Mouse (Mus musculus) limb, embryonic 14.5 days (tissue): ENCODE measurements around the gene Pla2g2f. TPM values are rescaled to one million over a fixed set of nuclear protein-coding genes. Genes with fewer than 3 reads are reported as not detected.

Experiments used
- ATAC-seq: fragments of 200-750 bp; cut with Nextera tagmentation; 2 replicates; pipeline ENCODE4 v1.8.0; 2017; ENCODE audit warnings: low read depth, moderate number of reproducible peaks, moderate TSS enrichment; ENCODE audit not compliant: low FRiP score
- DNase-seq: peaks from one replicate; pipeline ENCODE4 v3.0.0-alpha.2; 2015; ENCODE audit warnings: low spot score
- H3K27ac ChIP-seq: fragments of 300-500 bp; sonication (generic); replicated peaks from 2 replicates; pipeline ENCODE4 v1.5.1; 2014; ENCODE audit warnings: low read depth, mild to moderate bottlenecking, low read length, moderate library complexity, mixed read lengths
- H3K27me3 ChIP-seq: fragments of 300-500 bp; sonication (generic); 2 replicates; pipeline ENCODE4 v1.6.1; 2014; ENCODE audit warnings: low read length, mixed read lengths; ENCODE audit not compliant: control insufficient read depth, insufficient read depth
- H3K36me3 ChIP-seq: fragments of 300-500 bp; sonication (generic); 2 replicates; pipeline ENCODE4 v1.6.1; 2014; ENCODE audit warnings: mild to moderate bottlenecking, low read length, moderate library complexity, mixed read lengths; ENCODE audit not compliant: control insufficient read depth, insufficient read depth
- H3K4me1 ChIP-seq: fragments of 300-500 bp; sonication (generic); 2 replicates; pipeline ENCODE4 v1.6.1; 2014; ENCODE audit warnings: antibody characterized with exemption, low read length, mixed read lengths; ENCODE audit not compliant: control insufficient read depth, insufficient read depth
- H3K4me2 ChIP-seq: fragments of 300-500 bp; sonication (generic); replicated peaks from 2 replicates; pipeline ENCODE4 v1.6.1; 2014; ENCODE audit warnings: low read depth, mild to moderate bottlenecking, low read length, moderate library complexity; ENCODE audit not compliant: severe bottlenecking
- H3K4me3 ChIP-seq: fragments of 300-500 bp; sonication (generic); replicated peaks from 2 replicates; pipeline ENCODE4 v1.5.1; 2014; ENCODE audit warnings: low read length
- H3K9ac ChIP-seq: fragments of 300-500 bp; sonication (generic); 2 replicates; pipeline ENCODE4 v1.6.1; 2014; ENCODE audit warnings: mild to moderate bottlenecking, low read depth, low read length, moderate library complexity; ENCODE audit not compliant: severe bottlenecking
- H3K9me3 ChIP-seq: fragments of 300-500 bp; sonication (generic); 2 replicates; pipeline ENCODE4 v1.6.1; 2016; ENCODE audit warnings: low read length; ENCODE audit not compliant: control insufficient read depth
- POLR2A ChIP-seq: fragments of 200-500 bp; IDR thresholded peaks from 2 replicates; pipeline ENCODE4 v1.8.0; 2012; ENCODE audit warnings: inconsistent platforms, mild to moderate bottlenecking, moderate library complexity, borderline replicate concordance; ENCODE audit not compliant: insufficient read depth, insufficient read length; ENCODE audit errors: extremely low read depth
- WGBS: fragments of 180-500 bp; shearing (Covaris S2); extraction: QIAGEN DNeasy Blood & Tissue Kit; methylation state at CpG from one replicate; pipeline ENCODE4 v1.1.7; 2014; 5-methylcytosine and 5-hydroxymethylcytosine counted together
- polyA plus RNA-seq, 2 experiments: library from polyadenylated mRNA; depleted of rRNA in 1 of 2; stranded (reverse) in 1 of 2; unstranded in 1 of 2; fragments of >200 nt; fragmentation: Nextera tagmentation in 1 of 2; extraction: Ambion mirVana in 1 of 2; gene quantifications; 2 replicates each; pipeline versions ENCODE4 v1.2.1 to v1.2.3; 2012 to 2014

The Pla2g2f gene
- polyA plus RNA-seq (2012; rRNA removed), result 9.7 and 11.9 TPM in 2 replicates
- polyA plus RNA-seq (2014; fragmentation: Nextera tagmentation; extraction: Ambion mirVana), result 9.6 and 15.7 TPM in 2 replicates

DNA sequence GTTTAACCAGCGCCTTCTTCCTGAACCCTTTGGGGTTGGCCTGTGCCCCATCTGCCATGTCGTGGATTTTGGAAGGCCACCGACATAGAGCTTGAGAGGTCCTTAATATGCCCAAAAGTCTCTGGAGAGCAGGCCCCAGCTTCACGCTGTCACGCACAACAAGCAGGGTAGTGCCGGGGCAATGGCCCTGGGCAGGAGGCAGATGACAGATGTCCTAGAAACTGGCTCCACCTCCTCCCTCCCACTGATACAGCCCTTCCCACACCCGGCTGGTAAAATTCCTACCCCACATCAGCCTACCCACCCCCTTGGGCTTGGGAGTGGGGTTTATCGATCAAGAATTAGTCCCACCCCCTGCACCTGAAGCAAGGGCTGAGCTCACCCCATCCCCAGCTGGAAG is at the start of gene Pla2g2f:
Pla2g2f (minus strand) TSS at position 211 of the 400 bp plus-strand sequence.
- Histone ChIP-seq H3K9me3 (no peaks in the 10 kb centered on the region), H3K4me2 (no peak within 1 kb of the TSS), H3K4me1 (peaks cover 4% of the 10 kb centered on the region; the same call in 1 of the 2 replicates), H3K27me3 (no peaks in the 10 kb centered on the region), H3K36me3 (no peaks in the 10 kb centered on the region), H3K4me3 (no peak within 1 kb of the TSS), H3K9ac (no peak within 1 kb of the TSS), H3K27ac (no peak within 1 kb of the TSS)
- WGBS, result 72% methylated on average over 8 of the region's 8 CpGs
- DNase-seq (no peak), ATAC-seq (no peak)
- TF ChIP-seq POLR2A, result no peak

DNA sequence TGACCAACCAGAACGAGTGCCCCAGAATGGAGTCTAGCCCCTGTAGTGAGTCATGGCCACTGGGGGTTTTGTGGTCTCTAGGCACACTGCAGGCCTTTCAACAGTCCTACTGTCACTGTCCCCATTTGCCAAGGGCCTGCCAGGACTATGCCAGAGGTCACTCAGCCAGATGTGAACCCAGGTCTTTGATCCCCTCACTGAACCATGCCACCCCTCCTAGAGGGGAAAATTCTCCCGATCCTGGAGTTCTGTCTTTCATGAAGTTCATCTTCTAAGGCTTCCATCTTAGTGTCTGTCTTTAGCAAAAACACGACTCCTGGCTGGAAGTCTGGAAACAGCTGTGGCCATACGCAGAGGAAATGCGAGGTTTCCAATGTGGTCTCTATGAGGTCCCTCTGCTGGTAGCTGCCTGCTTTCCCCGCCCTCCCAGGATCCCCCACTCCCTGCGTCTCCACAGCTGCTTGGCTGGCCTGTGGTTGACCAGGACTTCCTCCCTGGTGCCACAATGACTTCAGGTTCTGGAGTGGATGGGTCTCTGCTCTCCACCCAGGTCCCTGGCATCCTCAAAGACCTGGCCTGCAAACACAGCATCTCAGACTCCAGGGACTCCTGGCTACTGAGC is 49.6 kb upstream of the Pla2g2f start:
- ATAC-seq, result no peak
- no peak for DNase-seq

DNA sequence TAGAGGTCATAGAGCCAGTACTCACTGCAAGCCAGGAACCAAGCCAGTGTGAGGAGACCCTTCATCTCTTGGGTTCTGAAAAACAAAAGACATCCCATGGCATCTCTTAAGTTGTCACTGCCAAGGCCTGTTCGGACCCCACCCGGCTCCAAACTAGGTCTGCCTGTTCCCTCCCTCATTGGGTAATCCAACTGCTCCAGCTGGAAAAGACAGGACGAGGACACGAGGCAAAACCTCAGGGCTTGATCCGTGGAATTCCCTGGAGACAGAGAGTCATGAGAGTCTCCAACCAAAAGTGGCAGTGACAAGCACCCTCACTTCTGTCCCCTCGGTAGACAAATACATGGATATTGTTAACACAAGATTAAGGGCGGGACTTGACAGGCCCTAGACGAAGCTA is 48.7 kb upstream of the Pla2g2f start:
- H3K4me2 ChIP-seq, result no peak overlapping the region
- no peak overlapping the region for H3K27ac ChIP-seq
- no peak overlapping the region for H3K4me3 ChIP-seq
- no peak for ATAC-seq
- no peak for TF ChIP-seq POLR2A
- no peaks in the 10 kb centered on the region for H3K27me3 ChIP-seq
- H3K9me3 ChIP-seq, result no peaks in the 10 kb centered on the region
- 84% methylated on average over 8 of the region's 8 CpGs for WGBS
- no peak for DNase-seq
- H3K36me3 ChIP-seq, result no peaks in the 10 kb centered on the region
- no peak overlapping the region for H3K9ac ChIP-seq
- H3K4me1 ChIP-seq, result no peaks in the 10 kb centered on the region

More for the DNA sequence above, 49.6 kb upstream of the Pla2g2f start:
- no peaks in the 10 kb centered on the region for H3K4me1 ChIP-seq
- H3K9ac ChIP-seq, result no peak overlapping the region
- no peaks in the 10 kb centered on the region for H3K9me3 ChIP-seq
- no peak for TF ChIP-seq POLR2A
- H3K36me3 ChIP-seq, result no peaks in the 10 kb centered on the region
- no peak overlapping the region for H3K4me2 ChIP-seq
- H3K4me3 ChIP-seq, result no peak overlapping the region
- WGBS, result 43% methylated on average over 7 of the region's 7 CpGs
- H3K27me3 ChIP-seq, result no peaks in the 10 kb centered on the region
- H3K27ac ChIP-seq, result no peak overlapping the region

DNA sequence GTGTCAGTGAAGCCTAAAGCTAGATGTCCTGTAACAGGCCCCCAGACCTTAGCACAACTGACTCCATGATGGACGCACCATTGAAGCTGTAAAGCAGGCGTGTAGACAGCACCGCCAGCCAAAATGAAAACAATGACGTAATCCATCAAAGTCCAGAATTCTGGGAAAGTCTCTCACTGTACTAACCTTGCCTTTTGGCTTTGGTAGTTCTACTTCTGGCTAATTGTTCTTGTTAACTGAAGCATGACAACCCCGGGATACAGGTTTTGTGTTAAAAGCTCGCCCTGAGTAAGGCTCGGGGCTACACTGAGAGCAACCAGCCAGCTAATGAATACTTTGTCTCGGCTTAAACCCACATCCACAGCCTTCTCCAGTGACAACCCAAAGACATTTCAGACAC is 47.8 kb upstream of the Pla2g2f start:
- no peaks in the 10 kb centered on the region for H3K9me3 ChIP-seq
- DNase-seq, result no peak
- no peaks in the 10 kb centered on the region for H3K36me3 ChIP-seq
- H3K4me1 ChIP-seq, result peaks cover 1% of the 10 kb centered on the region
- no peak overlapping the region for H3K4me3 ChIP-seq
- no peak overlapping the region for H3K9ac ChIP-seq
- ATAC-seq, result no peak
- no peak for TF ChIP-seq POLR2A
- no peak overlapping the region for H3K4me2 ChIP-seq
- WGBS, result 65% methylated on average over 8 of the region's 8 CpGs
- no peak overlapping the region for H3K27ac ChIP-seq
- H3K27me3 ChIP-seq, result no peaks in the 10 kb centered on the region

DNA sequence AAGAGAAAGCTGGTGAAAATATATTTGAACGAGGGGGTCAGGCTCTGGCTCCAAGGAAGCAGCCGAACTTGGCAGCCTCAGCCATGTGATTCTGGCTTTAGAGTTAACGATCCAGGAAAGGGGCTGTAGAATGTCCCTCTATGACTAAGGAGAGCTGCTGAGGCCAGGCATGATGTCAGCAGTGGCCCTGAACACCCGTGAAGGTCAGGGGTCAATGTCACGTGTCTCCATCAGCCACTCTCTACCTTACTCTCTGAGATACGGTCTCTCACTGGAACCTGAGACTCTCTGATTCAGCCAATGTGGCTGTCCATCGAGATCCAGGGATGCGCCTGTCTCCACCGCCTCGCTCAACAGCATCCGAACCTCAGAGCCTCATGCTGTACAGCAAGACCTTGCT is 45.5 kb upstream of the Pla2g2f start:
- H3K9ac ChIP-seq, result no peak overlapping the region
- H3K9me3 ChIP-seq, result no peaks in the 10 kb centered on the region
- DNase-seq (no peak), ATAC-seq (no peak)
- H3K4me2 ChIP-seq, result no peak overlapping the region
- 78% methylated on average over 11 of the region's 11 CpGs for WGBS
- H3K4me1 ChIP-seq, result peaks cover 8% of the 10 kb centered on the region
- H3K27ac ChIP-seq, result no peak overlapping the region
- no peaks in the 10 kb centered on the region for H3K36me3 ChIP-seq
- H3K4me3 ChIP-seq, result no peak overlapping the region
- no peak for TF ChIP-seq POLR2A
- no peaks in the 10 kb centered on the region for H3K27me3 ChIP-seq
